Comparison of ENCODE assay signal across 8 mouse cellular contexts in the genomic region with DNA sequence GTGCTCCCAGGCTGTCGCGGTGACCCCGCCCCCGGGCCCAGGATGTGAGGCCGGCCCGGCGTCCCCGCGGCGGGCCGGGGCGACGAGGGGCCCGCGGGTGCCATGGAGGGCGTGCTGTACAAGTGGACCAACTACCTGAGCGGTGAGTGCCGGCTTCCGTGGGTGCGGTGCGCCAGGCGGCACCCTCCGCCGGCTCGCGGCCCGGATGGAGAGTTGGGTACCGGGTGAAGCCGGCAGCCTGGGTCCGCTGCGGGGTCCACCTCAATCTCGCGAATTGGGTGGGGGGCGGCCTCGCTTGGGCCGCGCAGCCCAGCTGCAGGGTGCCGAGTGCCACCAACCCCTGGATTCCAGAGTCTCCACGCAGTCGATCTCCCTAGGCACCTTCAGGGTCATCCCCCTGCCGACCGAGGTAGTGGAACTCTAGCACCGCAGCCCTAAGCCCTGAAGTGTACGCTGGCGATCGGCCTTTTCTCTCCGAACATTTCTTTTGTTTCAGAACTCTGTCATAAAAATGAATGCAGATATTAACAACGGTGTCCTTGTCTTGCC. TPM values are rescaled to one million over a fixed set of nuclear protein-coding genes. Genes with fewer than 3 reads are reported as not detected.
DNase-seq lines count a peak whose midpoint lies in the region; ATAC-seq and TF ChIP-seq lines count a peak whose summit lies in the region.

No protein-coding gene starts in this region.

- peak; percentile 43 for DNase-seq in embryo, embryonic 10.5 days (ENCODE audit: low spot score)
- no peak for DNase-seq in embryo, embryonic 9.5 days (ENCODE audit: extremely low spot score)
- DNase-seq in testis, postnatal 10 days (ENCODE audit: low spot score) = no peak
- DNase-seq in urinary bladder, postnatal 25 days (ENCODE audit: low spot score) = no peak
- no peak for DNase-seq in ovary, postnatal 36 days (ENCODE audit: low spot score)
- DNase-seq in cerebellum, postnatal 10 days = no peak

- no peaks in the 10 kb centered on the region for H3K27me3 ChIP-seq in testis, adult 2 months (ENCODE audit: control insufficient read depth, insufficient read depth, low read length)
- H3K27me3 ChIP-seq in limb, embryonic 15.5 days = no peaks in the 10 kb centered on the region

- WGBS in limb, embryonic 15.5 days = under 1% methylated on average over 48 of the region's 48 CpGs

- H3K4me3 ChIP-seq in testis, adult 2 months (ENCODE audit: control insufficient read depth, low read depth, low read length) = peak overlapping the region; percentile 98
- peak overlapping the region; percentile 95 for H3K4me3 ChIP-seq in limb, embryonic 15.5 days

- TF ChIP-seq CTCF in testis, adult 2 months (IDR thresholded peaks at IDR 0.05; ENCODE audit: control insufficient read depth, insufficient read depth, insufficient replicate concordance, low read depth, low read length) = no peak

- peak overlapping the region; percentile 89 for H3K9ac ChIP-seq in limb, embryonic 15.5 days

- peak overlapping the region; percentile 76 for H3K4me2 ChIP-seq in limb, embryonic 15.5 days

- TF ChIP-seq POLR2A in testis, adult 2 months (IDR thresholded peaks at IDR 0.05; ENCODE audit: control insufficient read depth, low read depth, low read length) = no peak

- H3K36me3 ChIP-seq in testis, adult 2 months (ENCODE audit: control insufficient read depth, insufficient read depth, low read length) = no peaks in the 10 kb centered on the region
- no peaks in the 10 kb centered on the region for H3K36me3 ChIP-seq in limb, embryonic 15.5 days

- H3K4me1 ChIP-seq in testis, adult 2 months (ENCODE audit: control insufficient read depth, insufficient read depth, low read length) = peaks cover 12% of the 10 kb centered on the region
- H3K4me1 ChIP-seq in limb, embryonic 15.5 days = peaks cover 32% of the 10 kb centered on the region

- ATAC-seq in limb, embryonic 15.5 days (ENCODE audit: insufficient number of reproducible peaks, low FRiP score, low TSS enrichment, low read depth) = no peak; the same call in 1 of the 2 replicates

- H3K27ac ChIP-seq in testis, adult 2 months (ENCODE audit: control insufficient read depth, insufficient read depth, low read depth, low read length) = peak overlapping the region; percentile 80
- H3K27ac ChIP-seq in limb, embryonic 15.5 days = peak overlapping the region; percentile 55

- no peaks in the 10 kb centered on the region for H3K9me3 ChIP-seq in limb, embryonic 15.5 days

RNA-seq across cellular contexts. Expression of gene Plekha8, which starts 0.5 kb away (rescaled TPM):
- 14.3 and 14.4 TPM in 2 replicates for polyA plus RNA-seq in testis, adult 2 months (2012; rRNA removed)
- 5.8 and 7.6 TPM in 2 replicates for polyA plus RNA-seq in limb, embryonic 15.5 days (2015; fragmentation: Nextera tagmentation; extraction: Ambion mirVana)

RNA-seq across cellular contexts. Expression of gene Fkbp14, which starts 1.7 kb away (rescaled TPM):
- 6.8 and 10.6 TPM in 2 replicates for polyA plus RNA-seq in testis, adult 2 months (2012; rRNA removed)
- 69.7 and 71.9 TPM in 2 replicates for polyA plus RNA-seq in limb, embryonic 15.5 days (2015; fragmentation: Nextera tagmentation; extraction: Ambion mirVana)

RNA-seq across cellular contexts. Expression of gene Scrn1, which starts 29.1 kb away (rescaled TPM):
- 5.5 and 7.4 TPM in 2 replicates for polyA plus RNA-seq in testis, adult 2 months (2012; rRNA removed)
- 6.4 and 7.8 TPM in 2 replicates for polyA plus RNA-seq in limb, embryonic 15.5 days (2015; fragmentation: Nextera tagmentation; extraction: Ambion mirVana)
